Mouse (Mus musculus): ENCODE measurements around the gene Nfkbid. TPM values are rescaled to one million over a fixed set of nuclear protein-coding genes. Genes with fewer than 3 reads are reported as not detected.

The Nfkbid gene
- total and polyA plus RNA-seq, 2 experiments from 2014 or later, result 2.2 to 2.8 TPM

GRCm38 (mm10) chr7:30409789-30410188 lies 11.7 kb upstream of the Nfkbid start:
- WGBS, result 93% methylated on average over 2 of the region's 2 CpGs
- no peaks in the 10 kb centered on the region for H3K9me3 ChIP-seq (ENCODE audit: low read length)
- TF ChIP-seq CTCF (IDR thresholded peaks at IDR 0.05), result no peak

GRCm38 (mm10) chr7:30411023-30411422 lies 10.5 kb upstream of the Nfkbid start:
- WGBS, result 80% methylated on average over 3 of the region's 3 CpGs
- ATAC-seq (ENCODE audit: low FRiP score) (no peak), DNase-seq (ENCODE audit: low spot score) (no peak)
- Histone ChIP-seq H3K4me3 (ENCODE audit: low read depth, low read length) (no peak overlapping the region), H3K9ac (replicated peaks; ENCODE audit: low read length, poor library complexity, severe bottlenecking) (no peak overlapping the region), H3K36me3 (ENCODE audit: insufficient read depth, low read length) (no peaks in the 10 kb centered on the region), H3K4me2 (ENCODE audit: low read depth, low read length, poor library complexity, severe bottlenecking) (no peak overlapping the region), H3K4me1 (ENCODE audit: insufficient read depth, low read length) (no peaks in the 10 kb centered on the region), H3K27ac (ENCODE audit: low read depth, low read length) (no peak overlapping the region), H3K27me3 (ENCODE audit: insufficient read depth, low read length) (0 out of 2 replicates have a peak, but pooled peaks cover 3% of the 10 kb centered on the region), H3K9me3 (ENCODE audit: low read length) (no peaks in the 10 kb centered on the region)
- no peak for TF ChIP-seq CTCF (IDR thresholded peaks at IDR 0.05)

More at GRCm38 (mm10) chr7:30409789-30410188, 11.7 kb upstream of the Nfkbid start:
- no peaks in the 10 kb centered on the region for H3K36me3 ChIP-seq (ENCODE audit: insufficient read depth, low read length)
- no peak overlapping the region for H3K27ac ChIP-seq (ENCODE audit: low read depth, low read length)
- H3K4me2 ChIP-seq (ENCODE audit: low read depth, low read length, poor library complexity, severe bottlenecking), result no peak overlapping the region
- H3K4me1 ChIP-seq (ENCODE audit: insufficient read depth, low read length), result no peaks in the 10 kb centered on the region
- 0 out of 2 replicates have a peak, but pooled peaks cover 3% of the 10 kb centered on the region for H3K27me3 ChIP-seq (ENCODE audit: insufficient read depth, low read length)
- H3K9ac ChIP-seq (replicated peaks; ENCODE audit: low read length, poor library complexity, severe bottlenecking), result no peak overlapping the region
- ATAC-seq (ENCODE audit: low FRiP score) (no peak), DNase-seq (ENCODE audit: low spot score) (no peak)
- no peak overlapping the region for H3K4me3 ChIP-seq (ENCODE audit: low read depth, low read length)

- Histone ChIP-seq H3K27ac (ENCODE audit: low read depth, low read length) (no peak overlapping the region), H3K9me3 (ENCODE audit: low read length) (no peaks in the 10 kb centered on the region), H3K27me3 (ENCODE audit: insufficient read depth, low read length) (0 out of 2 replicates have a peak, but pooled peaks cover 3% of the 10 kb centered on the region), H3K4me2 (ENCODE audit: low read depth, low read length, poor library complexity, severe bottlenecking) (no peak overlapping the region), H3K9ac (replicated peaks; ENCODE audit: low read length, poor library complexity, severe bottlenecking) (no peak overlapping the region), H3K4me3 (ENCODE audit: low read depth, low read length) (no peak overlapping the region), H3K36me3 (ENCODE audit: insufficient read depth, low read length) (no peaks in the 10 kb centered on the region), H3K4me1 (ENCODE audit: insufficient read depth, low read length) (no peaks in the 10 kb centered on the region)
- no peak for TF ChIP-seq CTCF (IDR thresholded peaks at IDR 0.05)
- 58% methylated on average over 4 of the region's 4 CpGs for WGBS
- DNase-seq (ENCODE audit: low spot score) (no peak), ATAC-seq (ENCODE audit: low FRiP score) (no peak)
Observed at GRCm38 (mm10) chr7:30412735-30413147, 8.8 kb upstream of the Nfkbid start.

- H3K9ac ChIP-seq (replicated peaks; ENCODE audit: low read length, poor library complexity, severe bottlenecking), result no peak within 1 kb of the TSS
- no peak within 1 kb of the TSS for H3K27ac ChIP-seq (ENCODE audit: low read depth, low read length)
- no peaks in the 10 kb centered on the region for H3K36me3 ChIP-seq (ENCODE audit: insufficient read depth, low read length)
- no peak within 1 kb of the TSS for H3K4me2 ChIP-seq (ENCODE audit: low read depth, low read length, poor library complexity, severe bottlenecking)
- ATAC-seq (ENCODE audit: low FRiP score) (no peak), DNase-seq (ENCODE audit: low spot score) (no peak)
- TF ChIP-seq CTCF (IDR thresholded peaks at IDR 0.05), result no peak
- H3K4me3 ChIP-seq (ENCODE audit: low read depth, low read length), result no peak within 1 kb of the TSS
- H3K27me3 ChIP-seq (ENCODE audit: insufficient read depth, low read length), result 0 out of 2 replicates have a peak, but pooled peaks cover 3% of the 10 kb centered on the region
- H3K4me1 ChIP-seq (ENCODE audit: insufficient read depth, low read length), result no peaks in the 10 kb centered on the region
- WGBS, result 67% methylated on average over 5 of the region's 5 CpGs
- H3K9me3 ChIP-seq (ENCODE audit: low read length), result no peaks in the 10 kb centered on the region
Observed at GRCm38 (mm10) chr7:30413596-30413995, 7.9 kb upstream of the Nfkbid start, which contains the start of gene Tyrobp. TSS of gene Tyrobp (plus strand) at chr7:30413760.

- H3K4me3 ChIP-seq (ENCODE audit: low read depth, low read length), result no peak overlapping the region
- WGBS, result 77% methylated on average over 9 of the region's 9 CpGs
- no peaks in the 10 kb centered on the region for H3K27me3 ChIP-seq (ENCODE audit: insufficient read depth, low read length)
- H3K36me3 ChIP-seq (ENCODE audit: insufficient read depth, low read length), result no peaks in the 10 kb centered on the region
- H3K27ac ChIP-seq (ENCODE audit: low read depth, low read length), result no peak overlapping the region
- no peak overlapping the region for H3K4me2 ChIP-seq (ENCODE audit: low read depth, low read length, poor library complexity, severe bottlenecking)
- DNase-seq (ENCODE audit: low spot score), result no peak
- no peak for TF ChIP-seq CTCF (IDR thresholded peaks at IDR 0.05)
- H3K4me1 ChIP-seq (ENCODE audit: insufficient read depth, low read length), result no peaks in the 10 kb centered on the region; the same call in 1 of the 2 replicates
- H3K9ac ChIP-seq (replicated peaks; ENCODE audit: low read length, poor library complexity, severe bottlenecking), result no peak overlapping the region
- no peaks in the 10 kb centered on the region for H3K9me3 ChIP-seq (ENCODE audit: low read length)
- ATAC-seq (ENCODE audit: low FRiP score), result no peak
Observed at GRCm38 (mm10) chr7:30417856-30418255, 3.7 kb upstream of the Nfkbid start.

- Histone ChIP-seq H3K4me1 (ENCODE audit: insufficient read depth, low read length) (no peaks in the 10 kb centered on the region; the same call in 1 of the 2 replicates), H3K9ac (replicated peaks; ENCODE audit: low read length, poor library complexity, severe bottlenecking) (no peak within 1 kb of the TSS), H3K9me3 (ENCODE audit: low read length) (no peaks in the 10 kb centered on the region), H3K27ac (ENCODE audit: low read depth, low read length) (no peak within 1 kb of the TSS), H3K36me3 (ENCODE audit: insufficient read depth, low read length) (no peaks in the 10 kb centered on the region), H3K4me2 (ENCODE audit: low read depth, low read length, poor library complexity, severe bottlenecking) (no peak within 1 kb of the TSS), H3K4me3 (ENCODE audit: low read depth, low read length) (no peak within 1 kb of the TSS), H3K27me3 (ENCODE audit: insufficient read depth, low read length) (no peaks in the 10 kb centered on the region)
- WGBS, result 69% methylated on average over 10 of the region's 10 CpGs
- DNase-seq (ENCODE audit: low spot score), result no peak
- ATAC-seq (ENCODE audit: low FRiP score), result no peak
- TF ChIP-seq CTCF (IDR thresholded peaks at IDR 0.05), result no peak
Observed at GRCm38 (mm10) chr7:30419561-30420499, 1.7 kb upstream of the Nfkbid start, which contains the start of gene Hcst. TSS of gene Hcst (minus strand) at chr7:30419854.

All from midbrain, postnatal 0 days (tissue).